Mouse (Mus musculus): ENCODE data around the gene Zfp617. TPM values are rescaled to one million over a fixed set of nuclear protein-coding genes. Genes with fewer than 3 reads are reported as not detected.
"Not testable (repeated sequence)": the region's sequence is repeated elsewhere in the genome, so short reads cannot be mapped to it uniquely, and the experiment has no call there.

Zfp617 gene
- 25.3 and 25.9 TPM in 2 replicates for polyA plus RNA-seq (2014; fragmentation: Nextera tagmentation; extraction: Ambion mirVana)

- peak; percentile 74 for TF ChIP-seq CTCF (IDR thresholded peaks at IDR 0.05; ENCODE audit: low read depth)
- ATAC-seq (ENCODE audit: insufficient read depth), result peak; percentile 96
- Histone ChIP-seq H3K4me1 (ENCODE audit: insufficient read depth) (no peaks in the 10 kb centered on the region), H3K9me3 (ENCODE audit: low read depth, low read length) (no peaks in the 10 kb centered on the region), H3K27ac (ENCODE audit: low read depth) (peak within 1 kb of the TSS; percentile 97), H3K4me3 (ENCODE audit: low read depth, low read length) (peak within 1 kb of the TSS; percentile 67), H3K36me3 (ENCODE audit: insufficient read depth) (peaks cover 3% of the 10 kb centered on the region; the same call in 1 of the 2 replicates), H3K27me3 (ENCODE audit: insufficient read depth, low read length) (no peaks in the 10 kb centered on the region), H3K4me2 (peak within 1 kb of the TSS; percentile 73), H3K9ac (peak within 1 kb of the TSS; percentile 93)
- peak; percentile 92 for DNase-seq
- WGBS, result 4% methylated on average over 47 of the region's 47 CpGs
Observed at GRCm38 (mm10) chr8:71908309-71909261, at the start of gene Zfp617, which contains the start of gene Zfp882. TSS of gene Zfp617 (plus strand) at chr8:71908635. TSS of gene Zfp882 (plus strand) at chr8:71908608.

- WGBS, result 78% methylated on average over 1 of the region's 1 CpGs
- not testable (repeated sequence) for H3K36me3 ChIP-seq (ENCODE audit: insufficient read depth); H3K9me3 ChIP-seq (ENCODE audit: low read depth, low read length); H3K4me2 ChIP-seq; H3K9ac ChIP-seq; H3K27ac ChIP-seq (ENCODE audit: low read depth); ATAC-seq (ENCODE audit: insufficient read depth); H3K27me3 ChIP-seq (ENCODE audit: insufficient read depth, low read length); H3K4me1 ChIP-seq (ENCODE audit: insufficient read depth); H3K4me3 ChIP-seq (ENCODE audit: low read depth, low read length); DNase-seq
Observed at GRCm38 (mm10) chr8:71861551-71861950, 46.9 kb upstream of the Zfp617 start.

GRCm38 (mm10) chr8:71862038-71862437 is 46.4 kb upstream of the Zfp617 start:
- H3K9me3 ChIP-seq (ENCODE audit: low read depth, low read length); H3K27me3 ChIP-seq (ENCODE audit: insufficient read depth, low read length); H3K4me3 ChIP-seq (ENCODE audit: low read depth, low read length); H3K4me1 ChIP-seq (ENCODE audit: insufficient read depth); H3K4me2 ChIP-seq; H3K36me3 ChIP-seq (ENCODE audit: insufficient read depth); ATAC-seq (ENCODE audit: insufficient read depth); H3K9ac ChIP-seq; H3K27ac ChIP-seq (ENCODE audit: low read depth); DNase-seq: not testable (repeated sequence)

DNA sequence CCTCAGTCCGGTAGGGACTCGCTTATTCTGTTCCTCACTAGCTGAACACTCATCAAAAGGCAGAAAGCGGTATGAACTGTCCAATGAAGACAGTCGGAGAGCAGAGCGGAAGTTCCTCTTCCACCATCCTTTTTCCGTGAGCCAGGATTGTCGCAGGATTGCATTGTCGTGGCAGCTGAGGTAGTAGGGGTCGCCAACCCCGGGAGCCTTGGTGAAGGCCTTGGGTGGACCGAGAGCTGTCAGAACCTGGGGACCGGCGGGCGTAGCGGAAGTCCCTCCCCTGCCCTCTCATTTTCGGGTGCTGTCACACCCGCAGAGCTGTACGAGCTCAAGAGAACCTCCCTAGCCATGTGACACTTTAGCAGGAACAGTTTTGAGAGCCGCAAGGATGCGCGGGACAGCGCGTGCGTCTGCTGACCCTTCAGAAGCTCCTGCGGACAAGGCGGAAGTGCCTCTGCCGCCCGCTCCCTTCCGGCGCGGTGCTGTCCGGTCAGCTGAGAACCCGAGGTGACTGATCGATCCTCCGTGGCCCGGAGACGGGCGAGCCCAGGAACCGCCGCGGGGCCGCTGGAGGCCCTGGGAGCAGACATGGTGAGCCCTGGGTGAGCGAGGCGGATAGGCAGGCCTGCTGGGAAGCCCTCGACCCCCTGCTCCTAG is 26.7 kb upstream of the Zfp617 start, which contains the start of gene Zfp709:
Gene Zfp709, plus strand, starts transcription at position 402 of the 657 bp plus-strand sequence.
- Histone ChIP-seq H3K4me3 (ENCODE audit: low read depth, low read length) (peak within 1 kb of the TSS; percentile 61), H3K27me3 (ENCODE audit: insufficient read depth, low read length) (no peaks in the 10 kb centered on the region), H3K4me1 (ENCODE audit: insufficient read depth) (no peaks in the 10 kb centered on the region), H3K4me2 (peak within 1 kb of the TSS; percentile 68), H3K9me3 (ENCODE audit: low read depth, low read length) (peaks cover 15% of the 10 kb centered on the region), H3K27ac (ENCODE audit: low read depth) (peak within 1 kb of the TSS; percentile 19; the same call in 1 of the 2 replicates), H3K36me3 (ENCODE audit: insufficient read depth) (peaks cover 15% of the 10 kb centered on the region), H3K9ac (peak within 1 kb of the TSS; percentile 69)
- TF ChIP-seq CTCF (IDR thresholded peaks at IDR 0.05; ENCODE audit: low read depth), result no peak
- DNase-seq (peak; percentile 86), ATAC-seq (ENCODE audit: insufficient read depth) (peak; percentile 98)
- 3% methylated on average over 45 of the region's 45 CpGs for WGBS

DNA sequence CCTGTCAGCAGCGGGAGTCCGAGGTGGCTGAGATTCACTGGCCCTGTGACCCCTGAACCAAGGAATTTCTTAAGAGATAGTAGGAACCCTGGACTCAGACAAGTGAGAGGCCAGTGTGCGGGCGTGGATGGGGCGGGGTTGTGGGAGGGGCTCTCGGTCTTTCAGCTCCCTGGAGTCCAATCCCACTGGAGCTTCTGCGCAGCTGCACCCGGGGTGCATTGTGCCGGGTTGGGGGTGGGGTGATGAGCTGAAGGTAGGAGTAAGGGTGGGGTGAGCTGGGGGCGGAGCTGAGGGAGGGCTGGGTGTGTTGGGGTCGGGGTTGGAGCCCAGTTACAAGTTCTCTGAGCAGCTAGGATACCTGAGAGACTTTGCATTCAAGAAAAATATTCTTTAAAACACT is 7.8 kb upstream of the Zfp617 start:
- ATAC-seq (ENCODE audit: insufficient read depth), result peak; percentile 49; the same call in 1 of the 2 replicates
- WGBS, result 44% methylated on average over 11 of the region's 11 CpGs

GRCm38 (mm10) chr8:71903084-71903483 is 5.4 kb upstream of the Zfp617 start:
- 65% methylated on average over 1 of the region's 1 CpGs for WGBS
- H3K9ac ChIP-seq; H3K9me3 ChIP-seq (ENCODE audit: low read depth, low read length); ATAC-seq (ENCODE audit: insufficient read depth); H3K27ac ChIP-seq (ENCODE audit: low read depth); H3K4me1 ChIP-seq (ENCODE audit: insufficient read depth); DNase-seq; H3K4me3 ChIP-seq (ENCODE audit: low read depth, low read length); H3K4me2 ChIP-seq; H3K27me3 ChIP-seq (ENCODE audit: insufficient read depth, low read length); H3K36me3 ChIP-seq (ENCODE audit: insufficient read depth): not testable (repeated sequence)

More for the DNA sequence above, 7.8 kb upstream of the Zfp617 start:
- H3K4me2 ChIP-seq; H3K27ac ChIP-seq (ENCODE audit: low read depth); H3K9me3 ChIP-seq (ENCODE audit: low read depth, low read length); H3K4me3 ChIP-seq (ENCODE audit: low read depth, low read length); H3K36me3 ChIP-seq (ENCODE audit: insufficient read depth); H3K9ac ChIP-seq; H3K4me1 ChIP-seq (ENCODE audit: insufficient read depth); DNase-seq; H3K27me3 ChIP-seq (ENCODE audit: insufficient read depth, low read length): not testable (repeated sequence)

GRCm38 (mm10) chr8:71906809-71907208 is 1.6 kb upstream of the Zfp617 start:
- H3K4me1 ChIP-seq (ENCODE audit: insufficient read depth), result no peaks in the 10 kb centered on the region
- ATAC-seq (ENCODE audit: insufficient read depth) (no peak), DNase-seq (no peak)
- no peak for TF ChIP-seq CTCF (IDR thresholded peaks at IDR 0.05; ENCODE audit: low read depth)
- H3K4me3 ChIP-seq (ENCODE audit: low read depth, low read length), result no peak overlapping the region
- WGBS, result 94% methylated on average over 1 of the region's 1 CpGs
- H3K9me3 ChIP-seq (ENCODE audit: low read depth, low read length), result no peaks in the 10 kb centered on the region
- no peaks in the 10 kb centered on the region for H3K36me3 ChIP-seq (ENCODE audit: insufficient read depth)
- H3K27ac ChIP-seq (ENCODE audit: low read depth), result no peak overlapping the region
- H3K9ac ChIP-seq, result no peak overlapping the region
- H3K27me3 ChIP-seq (ENCODE audit: insufficient read depth, low read length), result no peaks in the 10 kb centered on the region
- H3K4me2 ChIP-seq, result no peak overlapping the region

Data from lung, embryonic 14.5 days (tissue).